9 mouse cellular contexts compared by ENCODE assay signal in the genomic region with DNA sequence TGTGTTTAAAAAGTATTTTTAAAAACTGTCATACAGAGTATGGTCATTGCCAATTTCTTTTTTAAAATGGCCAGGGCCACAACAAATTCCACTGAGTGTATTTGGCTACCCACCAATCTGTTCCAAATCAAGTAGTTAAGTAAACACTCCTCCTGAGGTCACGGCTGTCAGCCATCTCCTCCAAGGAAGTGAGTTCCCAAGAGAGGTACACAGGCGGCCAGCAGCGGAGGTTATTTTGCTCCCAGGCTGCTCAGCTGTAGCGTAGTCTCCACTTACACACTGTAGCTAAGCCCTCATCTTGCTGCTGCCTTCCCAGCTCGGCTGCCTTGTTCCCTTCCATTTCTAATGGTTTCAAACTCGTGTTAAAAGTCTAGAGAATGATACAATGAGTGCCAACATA. TPM values are rescaled to one million over a fixed set of nuclear protein-coding genes. Genes with fewer than 3 reads are reported as not detected.
DNase-seq lines count a peak whose midpoint lies in the region; ATAC-seq and TF ChIP-seq lines count a peak whose summit lies in the region.
"Had no signal": no experiment of that assay in that cellular context is flagged by ENCODE, and none has a peak within 500 bp of the region (broad histone marks: within the 10 kb centered on the region; RNA-seq: fewer than 3 reads in every experiment).

No protein-coding gene starts in this region.

- intact Hi-C loops in heart, postnatal 14 days (cut with DNase I), result no loop called here

- no peak overlapping the region for H3K27ac ChIP-seq in embryonic facial prominence, embryonic 11.5 days (replicated peaks; ENCODE audit: low read depth, low read length)
- H3K27ac ChIP-seq in liver, embryonic 11.5 days (ENCODE audit: low read depth, low read length), result no peak overlapping the region
- no peak overlapping the region for H3K27ac ChIP-seq in hindbrain, embryonic 13.5 days
- H3K27ac ChIP-seq: forebrain, embryonic 10.5 days had no signal

- no peaks in the 10 kb centered on the region for H3K27me3 ChIP-seq in embryonic facial prominence, embryonic 11.5 days (ENCODE audit: control insufficient read depth, insufficient read depth, low read length)
- H3K27me3 ChIP-seq in liver, embryonic 11.5 days (replicated peaks; ENCODE audit: control insufficient read depth, insufficient read depth, low read length), result no peaks in the 10 kb centered on the region
- no peaks in the 10 kb centered on the region for H3K27me3 ChIP-seq in hindbrain, embryonic 13.5 days

- H3K9me3 ChIP-seq in embryonic facial prominence, embryonic 11.5 days (replicated peaks; ENCODE audit: control insufficient read depth, low read length), result no peaks in the 10 kb centered on the region
- no peaks in the 10 kb centered on the region for H3K9me3 ChIP-seq in liver, embryonic 11.5 days (ENCODE audit: control insufficient read depth, low read length)
- no peaks in the 10 kb centered on the region for H3K9me3 ChIP-seq in hindbrain, embryonic 13.5 days
- H3K9me3 ChIP-seq: forebrain, embryonic 10.5 days had no signal

- no peak; the same call in 1 of the 2 replicates for ATAC-seq in embryonic facial prominence, embryonic 11.5 days (replicated peaks; ENCODE audit: insufficient number of reproducible peaks, low FRiP score, low TSS enrichment, low read depth)
- no peak for ATAC-seq in liver, embryonic 11.5 days (replicated peaks; ENCODE audit: low FRiP score)
- ATAC-seq in hindbrain, embryonic 13.5 days (ENCODE audit: low FRiP score), result no peak

- H3K4me1 ChIP-seq in embryonic facial prominence, embryonic 11.5 days (ENCODE audit: control insufficient read depth, insufficient read depth, low read length), result no peaks in the 10 kb centered on the region
- H3K4me1 ChIP-seq in lung, adult 2 months (ENCODE audit: control insufficient read depth, insufficient read depth, low read length), result peaks cover 50% of the 10 kb centered on the region
- H3K4me1 ChIP-seq in liver, embryonic 11.5 days (replicated peaks; ENCODE audit: control insufficient read depth, insufficient read depth, low read length), result peaks cover 15% of the 10 kb centered on the region
- H3K4me1 ChIP-seq in hindbrain, embryonic 13.5 days (replicated peaks), result no peaks in the 10 kb centered on the region

- DNase-seq in NIH3T3 (ENCODE audit: low read depth), result peak; percentile 79
- peak; percentile 69 for DNase-seq in embryonic facial prominence, embryonic 11.5 days (ENCODE audit: low spot score)
- DNase-seq in heart, postnatal 14 days, result peak; percentile 55 to 58
- DNase-seq in lung, adult 2 months, result peak; percentile 56
- no peak for DNase-seq in liver, embryonic 11.5 days (ENCODE audit: low spot score)
- DNase-seq in layer of hippocampus, postnatal 36 days, result no peak
- DNase-seq in urinary bladder, postnatal 10 days (ENCODE audit: low spot score), result no peak

- peak; percentile 43; the same call in 1 of the 2 replicates for TF ChIP-seq POLR2A in lung, adult 2 months (IDR thresholded peaks at IDR 0.05; ENCODE audit: borderline replicate concordance, extremely low read depth, low read depth, low read length)

- 28% methylated on average over 6 of the region's 6 CpGs for WGBS in embryonic facial prominence, embryonic 11.5 days
- 15% methylated on average over 6 of the region's 6 CpGs for WGBS in lung, adult 2 months
- 47% methylated on average over 6 of the region's 6 CpGs for WGBS in liver, embryonic 11.5 days
- WGBS in hindbrain, embryonic 13.5 days, result 63% methylated on average over 6 of the region's 6 CpGs

- no peaks in the 10 kb centered on the region for H3K36me3 ChIP-seq in embryonic facial prominence, embryonic 11.5 days (replicated peaks; ENCODE audit: control insufficient read depth, insufficient read depth, low read depth, low read length)
- peaks cover 5% of the 10 kb centered on the region; the same call in 1 of the 2 replicates for H3K36me3 ChIP-seq in liver, embryonic 11.5 days (ENCODE audit: control insufficient read depth, insufficient read depth, low read length)
- no peaks in the 10 kb centered on the region for H3K36me3 ChIP-seq in hindbrain, embryonic 13.5 days

- no peak overlapping the region for H3K9ac ChIP-seq in embryonic facial prominence, embryonic 11.5 days (replicated peaks; ENCODE audit: low read length)
- no peak overlapping the region for H3K9ac ChIP-seq in liver, embryonic 11.5 days (ENCODE audit: low read depth, low read length)
- no peak overlapping the region for H3K9ac ChIP-seq in hindbrain, embryonic 13.5 days

- TF ChIP-seq CTCF in lung, adult 2 months (IDR thresholded peaks at IDR 0.05; ENCODE audit: insufficient read depth, low read length), result no peak

- no peak overlapping the region for H3K4me2 ChIP-seq in embryonic facial prominence, embryonic 11.5 days (ENCODE audit: low read depth, low read length)
- no peak overlapping the region for H3K4me2 ChIP-seq in liver, embryonic 11.5 days
- H3K4me2 ChIP-seq in hindbrain, embryonic 13.5 days, result no peak overlapping the region

- no peak overlapping the region for H3K4me3 ChIP-seq in embryonic facial prominence, embryonic 11.5 days (ENCODE audit: low read depth, low read length)
- no peak overlapping the region for H3K4me3 ChIP-seq in lung, adult 2 months (replicated peaks; ENCODE audit: extremely low read depth, low read depth, low read length)
- no peak overlapping the region for H3K4me3 ChIP-seq in liver, embryonic 11.5 days (ENCODE audit: low read depth, low read length)
- no peak overlapping the region for H3K4me3 ChIP-seq in hindbrain, embryonic 13.5 days
- H3K4me3 ChIP-seq: forebrain, embryonic 10.5 days had no signal

RNA-seq across cellular contexts. Expression of a gene that starts 51.5 kb away (rescaled TPM):
- polyA plus RNA-seq in embryonic facial prominence, embryonic 11.5 days (2014; fragmentation: Nextera tagmentation; extraction: Ambion mirVana), result 11.9 and 13.7 TPM in 2 replicates
- 100 to 1,000 TPM; 439 to 440 TPM for total RNA-seq in heart, postnatal 14 days (2021)
- 236 and 247 TPM in 2 replicates for polyA plus RNA-seq in lung, adult 2 months (2012; rRNA removed)
- polyA plus RNA-seq in liver, embryonic 11.5 days (2014; fragmentation: Nextera tagmentation; extraction: Ambion mirVana), result 24.1 and 26.7 TPM in 2 replicates
- 1 to 10 TPM; 7.6 to 7.7 TPM for total RNA-seq in layer of hippocampus, postnatal 36 days (2021)
- 16.1 and 19.9 TPM in 2 replicates for polyA plus RNA-seq in hindbrain, embryonic 13.5 days (2015; fragmentation: Nextera tagmentation; extraction: Ambion mirVana)

Comparison
In these comparisons a context has a peak if more than half of its experiments do, and no peak if none do; other contexts are left out.
1. DNase-seq: peak in NIH3T3 (single experiment), embryonic facial prominence, embryonic 11.5 days (single experiment), heart, postnatal 14 days (2 of 2) and lung, adult 2 months (single experiment); none in liver, embryonic 11.5 days (single experiment), layer of hippocampus, postnatal 36 days (0 of 2) and urinary bladder, postnatal 10 days (single experiment).